Comparison of ENCODE assay signal across 8 mouse cellular contexts in the genomic region with DNA sequence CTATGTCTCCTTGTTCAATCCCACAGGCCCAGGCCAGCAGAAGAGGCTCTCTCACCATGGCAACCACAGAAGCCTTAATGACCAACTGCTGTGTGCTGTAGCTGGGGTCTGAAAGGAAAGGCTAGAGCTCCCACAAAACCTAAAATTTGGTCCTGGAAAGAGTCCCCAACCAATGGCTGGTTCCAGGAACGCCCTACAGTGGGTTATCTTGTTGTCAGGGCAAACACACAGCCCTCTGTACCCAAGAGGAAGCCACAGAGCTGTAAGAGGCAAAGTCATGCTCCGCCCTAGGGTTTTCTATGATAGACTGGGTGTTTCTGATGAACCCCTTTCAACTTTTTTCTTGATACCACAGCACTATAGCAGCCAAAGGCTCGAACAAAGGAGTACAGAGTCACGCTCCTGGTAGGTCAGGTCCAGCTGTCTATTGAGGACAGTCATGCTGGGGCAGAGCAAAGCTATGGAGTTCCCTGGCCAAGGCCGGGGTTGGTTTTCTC.
DNase-seq lines count a peak whose midpoint lies in the region; ATAC-seq lines count a peak whose summit lies in the region.

No protein-coding gene starts in this region.

- H3K9ac ChIP-seq in intestine, embryonic 16.5 days (ENCODE audit: low read depth, low read length), result no peak overlapping the region
- no peak overlapping the region for H3K9ac ChIP-seq in intestine, embryonic 15.5 days
- no peak overlapping the region for H3K9ac ChIP-seq in neural tube, embryonic 15.5 days (replicated peaks)

- no peaks in the 10 kb centered on the region for H3K9me3 ChIP-seq in intestine, embryonic 16.5 days (ENCODE audit: control insufficient read depth, low read length)
- H3K9me3 ChIP-seq in intestine, embryonic 15.5 days, result no peaks in the 10 kb centered on the region
- no peaks in the 10 kb centered on the region for H3K9me3 ChIP-seq in neural tube, embryonic 15.5 days (replicated peaks)

- 63% methylated on average over 5 of the region's 5 CpGs for WGBS in intestine, embryonic 16.5 days
- 68% methylated on average over 5 of the region's 5 CpGs for WGBS in intestine, embryonic 15.5 days
- 50% methylated on average over 5 of the region's 5 CpGs for WGBS in neural tube, embryonic 15.5 days

- H3K4me3 ChIP-seq in intestine, embryonic 16.5 days (ENCODE audit: low read length), result no peak overlapping the region
- no peak overlapping the region for H3K4me3 ChIP-seq in intestine, embryonic 15.5 days (replicated peaks)
- no peak overlapping the region for H3K4me3 ChIP-seq in neural tube, embryonic 15.5 days (replicated peaks)

- 0 out of 2 replicates have a peak overlapping the region, but pooled peaks have one; percentile 21 for H3K27ac ChIP-seq in intestine, embryonic 16.5 days (ENCODE audit: low read length)
- no peak overlapping the region for H3K27ac ChIP-seq in intestine, embryonic 15.5 days
- peak overlapping the region; percentile 58 for H3K27ac ChIP-seq in neural tube, embryonic 15.5 days (replicated peaks)

- H3K4me2 ChIP-seq in intestine, embryonic 16.5 days (ENCODE audit: low read depth, low read length), result no peak overlapping the region
- no peak overlapping the region for H3K4me2 ChIP-seq in intestine, embryonic 15.5 days (replicated peaks)
- H3K4me2 ChIP-seq in neural tube, embryonic 15.5 days, result no peak overlapping the region

- 0 out of 2 replicates have a peak, but pooled peaks have one; percentile 17 for ATAC-seq in intestine, embryonic 16.5 days
- no peak for ATAC-seq in intestine, embryonic 15.5 days
- peak; percentile 74 for ATAC-seq in erythroid progenitor cell, adult 5-6 weeks (replicated peaks; ENCODE audit: low FRiP score, poor library complexity, severe bottlenecking)
- no peak for ATAC-seq in neural tube, embryonic 15.5 days (ENCODE audit: low FRiP score)

- H3K27me3 ChIP-seq in intestine, embryonic 16.5 days (replicated peaks; ENCODE audit: control insufficient read depth, insufficient read depth, low read length), result no peaks in the 10 kb centered on the region
- H3K27me3 ChIP-seq in intestine, embryonic 15.5 days (replicated peaks), result no peaks in the 10 kb centered on the region
- no peaks in the 10 kb centered on the region for H3K27me3 ChIP-seq in neural tube, embryonic 15.5 days (replicated peaks)

- peak; percentile 58 for DNase-seq in liver
- no peak for DNase-seq in lung, adult 18-20 months
- no peak for DNase-seq in lung, postnatal 10 days
- no peak for DNase-seq in right cerebral cortex, postnatal 25 days

- peaks cover 17% of the 10 kb centered on the region for H3K4me1 ChIP-seq in intestine, embryonic 16.5 days (ENCODE audit: control insufficient read depth, insufficient read depth, low read length)
- 0 out of 2 replicates have a peak, but pooled peaks cover 12% of the 10 kb centered on the region for H3K4me1 ChIP-seq in intestine, embryonic 15.5 days (replicated peaks)
- H3K4me1 ChIP-seq in neural tube, embryonic 15.5 days, result peaks cover 31% of the 10 kb centered on the region

- H3K36me3 ChIP-seq in intestine, embryonic 16.5 days (ENCODE audit: control insufficient read depth, insufficient read depth, low read length), result no peaks in the 10 kb centered on the region
- no peaks in the 10 kb centered on the region for H3K36me3 ChIP-seq in intestine, embryonic 15.5 days
- H3K36me3 ChIP-seq in neural tube, embryonic 15.5 days, result no peaks in the 10 kb centered on the region

Comparison
In these comparisons a context has a peak if more than half of its experiments do, and no peak if none do; other contexts are left out.
1. ATAC-seq: peak in intestine, embryonic 16.5 days (single experiment) and erythroid progenitor cell, adult 5-6 weeks (single experiment); none in intestine, embryonic 15.5 days (single experiment) and neural tube, embryonic 15.5 days (single experiment).